8 mouse cellular contexts compared by ENCODE assay signal in the genomic region with DNA sequence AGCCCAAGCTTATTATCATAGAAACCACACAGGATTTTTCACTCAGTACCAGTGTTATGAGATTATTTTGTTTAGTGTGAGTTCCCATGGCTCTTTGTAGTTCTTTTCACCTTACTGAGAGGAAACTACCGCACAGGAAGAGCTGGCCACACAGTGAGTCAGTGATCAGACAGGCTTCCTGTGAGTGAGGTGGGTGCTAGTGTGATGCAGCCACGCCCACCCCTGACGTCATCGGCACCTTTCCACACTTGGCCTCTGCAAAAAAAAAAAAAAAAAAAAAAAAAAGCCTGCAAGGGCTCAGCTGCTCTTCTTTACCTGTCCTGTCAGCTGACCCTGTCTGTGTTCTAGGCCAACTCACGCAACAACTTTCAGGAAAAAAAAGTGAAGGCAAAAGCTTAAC. TPM values are rescaled to one million over a fixed set of nuclear protein-coding genes. Genes with fewer than 3 reads are reported as not detected.
DNase-seq lines count a peak whose midpoint lies in the region; ATAC-seq and TF ChIP-seq lines count a peak whose summit lies in the region.
"Had no signal": no experiment of that assay in that cellular context is flagged by ENCODE, and none has a peak within 500 bp of the region (broad histone marks: within the 10 kb centered on the region; RNA-seq: fewer than 3 reads in every experiment).

No protein-coding gene starts in this region.

- DNase-seq in 416B (ENCODE audit: low read depth) = peak; percentile 97
- peak; percentile 96 for DNase-seq in CH12.LX (ENCODE audit: extremely low read depth)
- DNase-seq in lung, postnatal 14 days = peak; percentile 62
- DNase-seq in thymus, postnatal 0 days (ENCODE audit: low spot score) = peak; percentile 91
- DNase-seq in frontal cortex, postnatal 36 days (ENCODE audit: low spot score in 2 of 2) = no peak
- no peak for DNase-seq in forebrain, embryonic 14.5 days (ENCODE audit: low spot score)

- no peak overlapping the region for H3K27ac ChIP-seq in CH12.LX (ENCODE audit: insufficient read depth, low read depth)
- no peak overlapping the region for H3K27ac ChIP-seq in heart, embryonic 14.5 days (replicated peaks in 1 of 2; ENCODE audit: control insufficient read depth in 1 of 2, insufficient read depth in 1 of 2, low read depth in 2 of 2, low read length in 2 of 2)
- H3K27ac ChIP-seq in forebrain, embryonic 14.5 days (ENCODE audit: low read depth, low read length) = no peak overlapping the region
- H3K27ac ChIP-seq: embryonic facial prominence, embryonic 13.5 days had no signal

- H3K36me3 ChIP-seq in CH12.LX (replicated peaks in 1 of 2; ENCODE audit: control insufficient read depth in 1 of 2, insufficient read depth in 1 of 2, low read length in 1 of 2) = no peaks in the 10 kb centered on the region
- no peaks in the 10 kb centered on the region for H3K36me3 ChIP-seq in heart, embryonic 14.5 days (ENCODE audit: control insufficient read depth, insufficient read depth, low read length)
- no peaks in the 10 kb centered on the region for H3K36me3 ChIP-seq in forebrain, embryonic 14.5 days (ENCODE audit: control insufficient read depth, insufficient read depth, low read length)
- H3K36me3 ChIP-seq: embryonic facial prominence, embryonic 13.5 days had no signal

- ATAC-seq in heart, embryonic 14.5 days (ENCODE audit: insufficient number of reproducible peaks, insufficient read depth, low FRiP score, low read depth) = no peak
- ATAC-seq in forebrain, embryonic 14.5 days = no peak

- peaks cover 23 to 57% of the 10 kb centered on the region in 2 experiments for H3K4me1 ChIP-seq in CH12.LX (ENCODE audit: control insufficient read depth in 1 of 2, insufficient read depth in 2 of 2)
- peaks cover 0 to 3% of the 10 kb centered on the region in 2 experiments; a peak in 2 of 4 replicates for H3K4me1 ChIP-seq in heart, embryonic 14.5 days (ENCODE audit: control insufficient read depth in 2 of 2, insufficient read depth in 2 of 2, low read length in 2 of 2)
- no peaks in the 10 kb centered on the region for H3K4me1 ChIP-seq in forebrain, embryonic 14.5 days (ENCODE audit: control insufficient read depth, insufficient read depth, low read length)
- H3K4me1 ChIP-seq: embryonic facial prominence, embryonic 13.5 days had no signal

- TF ChIP-seq EP300 in CH12.LX (IDR thresholded peaks at IDR 0.05; ENCODE audit: low read length) = peak; percentile 53; the same call in 1 of the 2 replicates

- TF ChIP-seq RAD21 in CH12.LX (IDR thresholded peaks at IDR 0.05; ENCODE audit: low read depth, low read length) = no peak

- H3K27me3 ChIP-seq in CH12.LX (replicated peaks) = no peaks in the 10 kb centered on the region
- no peaks in the 10 kb centered on the region for H3K27me3 ChIP-seq in heart, embryonic 14.5 days (ENCODE audit: control insufficient read depth, insufficient read depth, low read length)
- H3K27me3 ChIP-seq in forebrain, embryonic 14.5 days (replicated peaks; ENCODE audit: control insufficient read depth, insufficient read depth, low read length) = no peaks in the 10 kb centered on the region
- H3K27me3 ChIP-seq: embryonic facial prominence, embryonic 13.5 days had no signal

- 32% methylated on average over 5 of the region's 5 CpGs for WGBS in heart, embryonic 14.5 days
- WGBS in forebrain, embryonic 14.5 days = 68% methylated on average over 5 of the region's 5 CpGs

- dilution Hi-C loops in CH12.LX (cut with MboI; ENCODE audit: extremely low pct_ligation_motif_present, extremely low pct_unique_long_range_greater_than_20kb, low sequenced_read_pairs) = no loop called here

- no peaks in the 10 kb centered on the region for H3K79me2 ChIP-seq in CH12.LX (replicated peaks; ENCODE audit: control insufficient read depth, extremely low read depth, insufficient read depth, poor library complexity, severe bottlenecking)

- in situ Hi-C loops in CH12.LX (cut with MboI; ENCODE audit: low pct_ligation_motif_present, low pct_unique_long_range_greater_than_20kb, low sequenced_read_pairs) = no loop called here

- peak overlapping the region in 2 of 3 experiments; percentile 31 to 39 for H3K4me3 ChIP-seq in CH12.LX (replicated peaks in 1 of 3; ENCODE audit: low read depth in 2 of 3, low read length in 2 of 3, poor library complexity in 1 of 3)
- peak overlapping the region; percentile 1 to 18; a peak in 1 of 4 replicates for H3K4me3 ChIP-seq in heart, embryonic 14.5 days (ENCODE audit: control insufficient read depth in 1 of 2, insufficient read depth in 1 of 2, low read depth in 1 of 2, low read length in 2 of 2)
- H3K4me3 ChIP-seq in forebrain, embryonic 14.5 days (ENCODE audit: low read depth, low read length) = no peak overlapping the region
- H3K4me3 ChIP-seq: embryonic facial prominence, embryonic 13.5 days had no signal

- no peak for TF ChIP-seq CTCF in CH12.LX (conservative IDR thresholded peaks at IDR 0.05 in 1 of 2, IDR thresholded peaks at IDR 0.05 in 1 of 2; ENCODE audit: low read depth in 2 of 2, low read length in 2 of 2)

- H3K9me3 ChIP-seq in CH12.LX (replicated peaks; ENCODE audit: low read length) = no peaks in the 10 kb centered on the region
- H3K9me3 ChIP-seq in heart, embryonic 14.5 days (ENCODE audit: control insufficient read depth, low read length) = no peaks in the 10 kb centered on the region
- no peaks in the 10 kb centered on the region for H3K9me3 ChIP-seq in forebrain, embryonic 14.5 days (replicated peaks; ENCODE audit: control insufficient read depth, low read length)
- H3K9me3 ChIP-seq: embryonic facial prominence, embryonic 13.5 days had no signal

- TF ChIP-seq POLR2A in CH12.LX (IDR thresholded peaks at IDR 0.05; ENCODE audit: low read depth, low read length) = peak; percentile 58

- peak overlapping the region; percentile 45 for H3K9ac ChIP-seq in CH12.LX (ENCODE audit: insufficient read depth, low read depth)
- no peak overlapping the region for H3K9ac ChIP-seq in heart, embryonic 14.5 days (ENCODE audit: low read length)
- no peak overlapping the region for H3K9ac ChIP-seq in forebrain, embryonic 14.5 days (ENCODE audit: low read length)
- H3K9ac ChIP-seq: embryonic facial prominence, embryonic 13.5 days had no signal

- peak overlapping the region; percentile 63 for H3K4me2 ChIP-seq in CH12.LX (ENCODE audit: insufficient read depth, low read depth, poor library complexity, severe bottlenecking)
- peak overlapping the region; percentile 40 for H3K4me2 ChIP-seq in heart, embryonic 14.5 days (ENCODE audit: low read length)
- no peak overlapping the region for H3K4me2 ChIP-seq in forebrain, embryonic 14.5 days (ENCODE audit: low read length)
- H3K4me2 ChIP-seq: embryonic facial prominence, embryonic 13.5 days had no signal

TF ChIP-seq in CH12.LX, 34 proteins besides CTCF, POLR2A, EP300 and RAD21 (continues in another document):
- TF ChIP-seq MEF2A (IDR thresholded peaks at IDR 0.05; ENCODE audit: borderline replicate concordance, low read depth, low read length) = no peak
- TF ChIP-seq ETS1 (conservative IDR thresholded peaks at IDR 0.05; ENCODE audit: low read depth, low read length) = peak; percentile 95
- peak; percentile 87 for TF ChIP-seq BHLHE40 (IDR thresholded peaks at IDR 0.05; ENCODE audit: low read depth, low read length)
- no peak for TF ChIP-seq SMC3 (IDR thresholded peaks at IDR 0.05; ENCODE audit: low read depth, low read length)
- 0 out of 2 replicates have a peak, but pooled peaks have one; percentile 33 for TF ChIP-seq USF2 (conservative IDR thresholded peaks at IDR 0.05; ENCODE audit: low read depth, low read length)
- peak; percentile 68 for TF ChIP-seq JUN (IDR thresholded peaks at IDR 0.05; ENCODE audit: insufficient read depth, low read depth, low read length)
- no peak for TF ChIP-seq MAFK (IDR thresholded peaks at IDR 0.05; ENCODE audit: insufficient replicate concordance, low read length)
- no peak for TF ChIP-seq GABPA (IDR thresholded peaks at IDR 0.05; ENCODE audit: insufficient replicate concordance, low read depth, low read length)
- TF ChIP-seq CHD2 (IDR thresholded peaks at IDR 0.05; ENCODE audit: low read length) = no peak
- TF ChIP-seq KAT2A (IDR thresholded peaks at IDR 0.05; ENCODE audit: insufficient replicate concordance, low read length) = no peak
- no peak for TF ChIP-seq CHD1 (IDR thresholded peaks at IDR 0.05; ENCODE audit: low read depth, low read length)
- TF ChIP-seq ZC3H11A (IDR thresholded peaks at IDR 0.05; ENCODE audit: low read depth, low read length) = no peak
- peak; percentile 61; the same call in 1 of the 2 replicates for TF ChIP-seq NELFE (IDR thresholded peaks at IDR 0.05; ENCODE audit: low read depth, low read length)
- TF ChIP-seq HCFC1 (IDR thresholded peaks at IDR 0.05; ENCODE audit: low read depth, low read length) = peak; percentile 20
- no peak for TF ChIP-seq MAX (IDR thresholded peaks at IDR 0.05; ENCODE audit: low read length)
- peak; percentile 63; the same call in 1 of the 2 replicates for TF ChIP-seq JUND (conservative IDR thresholded peaks at IDR 0.05; ENCODE audit: low read depth, low read length)
- TF ChIP-seq IRF4 (IDR thresholded peaks at IDR 0.05; ENCODE audit: low read depth, low read length) = no peak
- no peak for TF ChIP-seq MXI1 (IDR thresholded peaks at IDR 0.05; ENCODE audit: low read depth, low read length)
- TF ChIP-seq MAZ (IDR thresholded peaks at IDR 0.05; ENCODE audit: low read depth, low read length) = 0 out of 2 replicates have a peak, but pooled peaks have one; percentile 44
- no peak for TF ChIP-seq NRF1 (IDR thresholded peaks at IDR 0.05; ENCODE audit: low read depth, low read length)
- peak; percentile 36; the same call in 1 of the 2 replicates for TF ChIP-seq POLR2AphosphoS2 (IDR thresholded peaks at IDR 0.05; ENCODE audit: low read depth, low read length)
- TF ChIP-seq MYC (IDR thresholded peaks at IDR 0.05; ENCODE audit: low read depth, low read length) = no peak
- TF ChIP-seq ZMIZ1 (IDR thresholded peaks at IDR 0.05; ENCODE audit: low read depth, low read length) = no peak
- peak; percentile 61 for TF ChIP-seq USF1 (IDR thresholded peaks at IDR 0.05; ENCODE audit: low read depth, low read length)
- TF ChIP-seq RCOR1 (conservative IDR thresholded peaks at IDR 0.05; ENCODE audit: low read depth, low read length) = no peak
- peak; percentile 65; the same call in 1 of the 2 replicates for TF ChIP-seq TCF12 (IDR thresholded peaks at IDR 0.05; ENCODE audit: low read depth, low read length)
- TF ChIP-seq PAX5 (IDR thresholded peaks at IDR 0.05; ENCODE audit: low read length) = no peak

RNA-seq across cellular contexts. Expression of a gene that starts 21.6 kb away (rescaled TPM):
- total RNA-seq in CH12.LX (2012; rRNA removed) (0.08 TPM in 2 replicates), CH12.LX (2014; rRNA removed) (0.32 and 0.35 TPM in 2 replicates)
- polyA plus RNA-seq in CH12.LX (2012; ENCODE audit: insufficient read length, low read depth) = not detected in 2 replicates
- not detected in 2 replicates for polyA plus RNA-seq in heart, embryonic 14.5 days (2014; fragmentation: Nextera tagmentation; extraction: Ambion mirVana)
- polyA plus RNA-seq in thymus, postnatal 0 days (2015; fragmentation: Nextera tagmentation; extraction: Ambion mirVana) = 1.1 and 1.4 TPM in 2 replicates
- polyA plus RNA-seq in forebrain, embryonic 14.5 days (2014; fragmentation: Nextera tagmentation; extraction: Ambion mirVana) = 0.17 TPM in 1 of 2 replicates, not detected in the other
- polyA plus RNA-seq: embryonic facial prominence, embryonic 13.5 days had no signal

Comparison
In these comparisons a context has a peak if more than half of its experiments do, and no peak if none do; other contexts are left out.
1. DNase-seq: peak in 416B (single experiment), CH12.LX (single experiment), lung, postnatal 14 days (single experiment) and thymus, postnatal 0 days (single experiment); none in frontal cortex, postnatal 36 days (0 of 2) and forebrain, embryonic 14.5 days (single experiment).